Mouse (Mus musculus): ENCODE measurements around the gene Vamp2. TPM values are rescaled to one million over a fixed set of nuclear protein-coding genes. Genes with fewer than 3 reads are reported as not detected.

Gene Vamp2
- polyA plus RNA-seq, 1 experiment = 84.4 TPM

DNA sequence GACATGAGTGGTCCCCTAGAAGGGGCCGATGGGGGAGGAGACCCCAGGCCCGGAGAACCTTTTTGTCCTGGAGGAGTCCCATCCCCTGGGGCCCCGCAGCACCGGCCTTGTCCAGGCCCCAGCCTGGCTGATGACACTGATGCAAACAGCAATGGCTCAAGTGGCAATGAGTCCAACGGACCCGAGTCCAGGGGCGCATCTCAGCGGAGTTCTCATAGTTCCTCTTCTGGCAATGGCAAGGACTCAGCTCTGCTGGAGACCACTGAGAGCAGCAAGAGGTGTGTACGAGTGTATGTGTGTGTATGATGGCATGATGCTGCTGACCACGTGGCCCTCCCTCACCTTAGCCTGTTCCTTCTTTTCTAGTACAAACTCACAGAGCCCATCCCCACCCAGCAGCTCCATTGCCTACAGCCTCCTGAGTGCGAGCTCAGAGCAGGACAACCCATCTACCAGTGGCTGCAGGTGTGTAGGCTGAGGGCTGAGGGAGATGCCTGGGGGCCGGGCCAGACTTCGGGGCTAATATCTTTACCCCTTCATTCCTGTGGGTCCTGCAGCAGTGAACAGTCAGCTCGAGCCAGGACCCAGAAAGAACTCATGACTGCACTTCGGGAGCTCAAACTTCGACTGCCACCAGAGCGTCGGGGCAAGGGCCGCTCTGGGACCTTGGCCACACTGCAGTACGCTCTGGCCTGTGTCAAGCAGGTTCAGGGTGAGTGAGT is 12.5 kb downstream of the Vamp2 start:
- no peak for TF ChIP-seq CTCF (IDR thresholded peaks at IDR 0.05; ENCODE audit: extremely low read depth, insufficient read length, insufficient replicate concordance, low read depth, low read length)
- TF ChIP-seq POLR2A (IDR thresholded peaks at IDR 0.05; ENCODE audit: low read depth, low read length) = no peak
- 87% methylated on average over 20 of the region's 20 CpGs for WGBS
- no peak overlapping the region for H3K4me3 ChIP-seq (ENCODE audit: low read depth, low read length)
- peaks cover 26% of the 10 kb centered on the region; the same call in 1 of the 2 replicates for H3K4me1 ChIP-seq (ENCODE audit: control insufficient read depth, insufficient read depth, insufficient read length, low read length)
- H3K36me3 ChIP-seq (ENCODE audit: control insufficient read depth, insufficient read depth, low read length) = peaks cover 53% of the 10 kb centered on the region
- H3K27ac ChIP-seq (ENCODE audit: insufficient read depth, low read depth, low read length) = peak overlapping the region; percentile 77; the same call in 1 of the 2 replicates
- H3K27me3 ChIP-seq (ENCODE audit: control insufficient read depth, insufficient read depth, low read length) = no peaks in the 10 kb centered on the region

- Histone ChIP-seq H3K27ac (ENCODE audit: insufficient read depth, low read depth, low read length) (no peak overlapping the region), H3K27me3 (ENCODE audit: control insufficient read depth, insufficient read depth, low read length) (no peaks in the 10 kb centered on the region), H3K4me1 (ENCODE audit: control insufficient read depth, insufficient read depth, insufficient read length, low read length) (peaks cover 26% of the 10 kb centered on the region; the same call in 1 of the 2 replicates), H3K4me3 (ENCODE audit: low read depth, low read length) (no peak overlapping the region), H3K36me3 (ENCODE audit: control insufficient read depth, insufficient read depth, low read length) (peaks cover 62% of the 10 kb centered on the region)
- TF ChIP-seq POLR2A (IDR thresholded peaks at IDR 0.05; ENCODE audit: low read depth, low read length) = no peak
- no peak for TF ChIP-seq CTCF (IDR thresholded peaks at IDR 0.05; ENCODE audit: extremely low read depth, insufficient read length, insufficient replicate concordance, low read depth, low read length)
- 91% methylated on average over 21 of the region's 21 CpGs for WGBS
Measured at GRCm38 (mm10) chr11:69101604-69102402, 13.5 kb downstream of the Vamp2 start.

- no peak overlapping the region for H3K27ac ChIP-seq (ENCODE audit: insufficient read depth, low read depth, low read length)
- peaks cover 68% of the 10 kb centered on the region for H3K36me3 ChIP-seq (ENCODE audit: control insufficient read depth, insufficient read depth, low read length)
- TF ChIP-seq POLR2A (IDR thresholded peaks at IDR 0.05; ENCODE audit: low read depth, low read length) = no peak
- no peak for TF ChIP-seq CTCF (IDR thresholded peaks at IDR 0.05; ENCODE audit: extremely low read depth, insufficient read length, insufficient replicate concordance, low read depth, low read length)
- H3K27me3 ChIP-seq (ENCODE audit: control insufficient read depth, insufficient read depth, low read length) = no peaks in the 10 kb centered on the region
- no peak overlapping the region for H3K4me3 ChIP-seq (ENCODE audit: low read depth, low read length)
- peaks cover 23% of the 10 kb centered on the region; the same call in 1 of the 2 replicates for H3K4me1 ChIP-seq (ENCODE audit: control insufficient read depth, insufficient read depth, insufficient read length, low read length)
- 83% methylated on average over 7 of the region's 7 CpGs for WGBS
Measured at GRCm38 (mm10) chr11:69102403-69102725, 14.1 kb downstream of the Vamp2 start.

- no peak for TF ChIP-seq CTCF (IDR thresholded peaks at IDR 0.05; ENCODE audit: extremely low read depth, insufficient read length, insufficient replicate concordance, low read depth, low read length)
- TF ChIP-seq POLR2A (IDR thresholded peaks at IDR 0.05; ENCODE audit: low read depth, low read length) = no peak
- Histone ChIP-seq H3K27ac (ENCODE audit: insufficient read depth, low read depth, low read length) (no peak overlapping the region), H3K36me3 (ENCODE audit: control insufficient read depth, insufficient read depth, low read length) (peaks cover 75% of the 10 kb centered on the region), H3K27me3 (ENCODE audit: control insufficient read depth, insufficient read depth, low read length) (no peaks in the 10 kb centered on the region), H3K4me1 (ENCODE audit: control insufficient read depth, insufficient read depth, insufficient read length, low read length) (peaks cover 15% of the 10 kb centered on the region; the same call in 1 of the 2 replicates), H3K4me3 (ENCODE audit: low read depth, low read length) (no peak overlapping the region)
- WGBS = 95% methylated on average over 14 of the region's 14 CpGs
Measured at GRCm38 (mm10) chr11:69103121-69103520, 14.8 kb downstream of the Vamp2 start.

DNA sequence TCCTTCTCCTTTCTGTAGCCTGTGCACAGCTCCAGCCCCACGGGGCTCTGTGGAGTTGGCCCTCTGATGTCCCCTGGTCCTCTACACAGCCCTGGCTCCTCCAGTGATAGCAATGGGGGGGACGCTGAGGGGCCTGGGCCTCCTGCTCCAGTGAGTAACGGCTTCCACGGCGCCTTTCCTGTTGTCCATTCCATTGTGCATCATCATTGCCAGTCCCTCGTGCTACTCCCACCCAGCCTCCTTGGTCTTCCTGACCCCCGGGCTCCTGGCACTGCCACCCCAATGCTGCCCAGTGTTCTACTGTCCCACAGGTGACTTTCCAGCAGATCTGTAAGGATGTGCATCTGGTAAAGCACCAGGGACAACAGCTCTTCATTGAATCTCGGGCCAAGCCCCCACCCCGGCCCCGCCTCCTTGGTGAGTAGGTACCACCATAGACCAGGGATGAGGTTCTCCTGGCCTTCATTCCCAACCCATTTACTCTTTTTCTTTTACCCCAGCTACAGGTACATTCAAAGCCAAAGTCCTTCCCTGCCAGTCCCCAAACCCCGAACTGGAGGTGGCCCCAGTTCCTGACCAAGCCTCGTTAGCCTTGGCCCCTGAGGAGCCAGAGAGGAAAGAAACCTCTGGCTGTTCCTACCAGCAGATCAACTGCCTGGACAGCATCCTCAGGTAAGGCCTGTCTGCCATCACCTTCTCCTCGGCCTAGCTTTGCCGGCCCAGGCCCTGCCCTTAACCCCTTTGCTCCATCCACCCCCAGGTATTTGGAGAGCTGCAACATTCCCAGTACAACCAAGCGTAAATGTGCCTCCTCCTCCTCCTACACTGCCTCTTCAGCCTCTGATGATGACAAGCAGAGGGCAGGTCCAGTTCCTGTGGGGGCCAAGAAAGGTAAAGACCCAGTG is 15.5 kb downstream of the Vamp2 start:
- Histone ChIP-seq H3K4me1 (ENCODE audit: control insufficient read depth, insufficient read depth, insufficient read length, low read length) (peaks cover 11% of the 10 kb centered on the region; the same call in 1 of the 2 replicates), H3K36me3 (ENCODE audit: control insufficient read depth, insufficient read depth, low read length) (peaks cover 82% of the 10 kb centered on the region), H3K27me3 (ENCODE audit: control insufficient read depth, insufficient read depth, low read length) (no peaks in the 10 kb centered on the region), H3K4me3 (ENCODE audit: low read depth, low read length) (no peak overlapping the region), H3K27ac (ENCODE audit: insufficient read depth, low read depth, low read length) (no peak overlapping the region)
- TF ChIP-seq CTCF (IDR thresholded peaks at IDR 0.05; ENCODE audit: extremely low read depth, insufficient read length, insufficient replicate concordance, low read depth, low read length) = no peak
- no peak for TF ChIP-seq POLR2A (IDR thresholded peaks at IDR 0.05; ENCODE audit: low read depth, low read length)
- 92% methylated on average over 15 of the region's 15 CpGs for WGBS

GRCm38 (mm10) chr11:69104487-69104886 is 16.2 kb downstream of the Vamp2 start:
- Histone ChIP-seq H3K4me1 (ENCODE audit: control insufficient read depth, insufficient read depth, insufficient read length, low read length) (peaks cover 9% of the 10 kb centered on the region; the same call in 1 of the 2 replicates), H3K27me3 (ENCODE audit: control insufficient read depth, insufficient read depth, low read length) (no peaks in the 10 kb centered on the region), H3K27ac (ENCODE audit: insufficient read depth, low read depth, low read length) (no peak overlapping the region), H3K4me3 (ENCODE audit: low read depth, low read length) (no peak overlapping the region), H3K36me3 (ENCODE audit: control insufficient read depth, insufficient read depth, low read length) (peaks cover 89% of the 10 kb centered on the region)
- WGBS = 94% methylated on average over 14 of the region's 14 CpGs
- TF ChIP-seq CTCF (IDR thresholded peaks at IDR 0.05; ENCODE audit: extremely low read depth, insufficient read length, insufficient replicate concordance, low read depth, low read length) (no peak), POLR2A (IDR thresholded peaks at IDR 0.05; ENCODE audit: low read depth, low read length) (no peak)

Measured in small intestine, adult 2 months (tissue).